Mouse (Mus musculus) right cerebral cortex, adult 18-20 months (tissue): ENCODE data around the gene Eef1akmt2.
A peak's percentile ranks its signal among the peaks of the same experiment; 100 is the strongest.

Source experiments
- DNase-seq: peaks from one replicate; pipeline ENCODE4 v3.0.0; 2022; ENCODE audit warnings: mixed read lengths

Eef1akmt2 gene

GRCm38 (mm10) chr7:132810368-132810767 is 42.1 kb downstream of the Eef1akmt2 start:
- DNase-seq: peak; percentile 84

GRCm38 (mm10) chr7:132809721-132810120 is 42.8 kb downstream of the Eef1akmt2 start:
- DNase-seq: no peak

- no peak for DNase-seq
These were observed 43.4 kb downstream of the Eef1akmt2 start for GRCm38 (mm10) chr7:132808841-132809682.

GRCm38 (mm10) chr7:132808051-132808796 is 44.2 kb downstream of the Eef1akmt2 start:
- no peak for DNase-seq

GRCm38 (mm10) chr7:132806926-132807857 is 45.3 kb downstream of the Eef1akmt2 start:
- peak; percentile 82 for DNase-seq

- DNase-seq: no peak
These were observed 46.2 kb downstream of the Eef1akmt2 start for GRCm38 (mm10) chr7:132806286-132806685.

GRCm38 (mm10) chr7:132804951-132805350 is 47.5 kb downstream of the Eef1akmt2 start:
- no peak for DNase-seq

GRCm38 (mm10) chr7:132804461-132804860 is 48.0 kb downstream of the Eef1akmt2 start:
- no peak for DNase-seq

GRCm38 (mm10) chr7:132803962-132804361 is 48.5 kb downstream of the Eef1akmt2 start:
- DNase-seq: no peak

GRCm38 (mm10) chr7:132803336-132803735 is 49.1 kb downstream of the Eef1akmt2 start:
- DNase-seq: no peak

- DNase-seq: no peak
These were observed 49.8 kb downstream of the Eef1akmt2 start for GRCm38 (mm10) chr7:132802691-132803090.

GRCm38 (mm10) chr7:132802066-132802465 is 50.4 kb downstream of the Eef1akmt2 start:
- no peak for DNase-seq

- DNase-seq: no peak
These were observed 51.0 kb downstream of the Eef1akmt2 start for GRCm38 (mm10) chr7:132801509-132801908.

- no peak for DNase-seq
These were observed 51.6 kb downstream of the Eef1akmt2 start for GRCm38 (mm10) chr7:132800868-132801267.

- peak; percentile 56 for DNase-seq
These were observed 53.1 kb downstream of the Eef1akmt2 start for GRCm38 (mm10) chr7:132799119-132800016.

- no peak for DNase-seq
These were observed 57.3 kb downstream of the Eef1akmt2 start for GRCm38 (mm10) chr7:132795141-132795540.

- DNase-seq: peak; percentile 43
These were observed 59.0 kb downstream of the Eef1akmt2 start for GRCm38 (mm10) chr7:132793467-132793866.

- no peak for DNase-seq
These were observed 61.8 kb downstream of the Eef1akmt2 start for GRCm38 (mm10) chr7:132790447-132791219.

- DNase-seq: peak; percentile 95
These were observed 63.6 kb downstream of the Eef1akmt2 start for GRCm38 (mm10) chr7:132788826-132789225.

- DNase-seq: no peak
These were observed 64.8 kb downstream of the Eef1akmt2 start for GRCm38 (mm10) chr7:132787496-132788190.
